Mouse (Mus musculus) embryonic facial prominence, embryonic 11.5 days (tissue): ENCODE measurements around the gene Rasl10a. TPM values are rescaled to one million over a fixed set of nuclear protein-coding genes. Genes with fewer than 3 reads are reported as not detected.
"Not testable (repeated sequence)": the region's sequence is repeated elsewhere in the genome, so short reads cannot be mapped to it uniquely, and the experiment has no call there.

ENCODE experiments used
- ATAC-seq: fragments of 200-750 bp; cut with Nextera tagmentation; replicated peaks from 2 replicates; pipeline ENCODE4 v1.8.0; 2017; ENCODE audit warnings: low read depth; ENCODE audit not compliant: insufficient number of reproducible peaks, low FRiP score, low TSS enrichment
- DNase-seq: peaks from one replicate; pipeline ENCODE4 v3.0.0-alpha.2; 2015; ENCODE audit warnings: low spot score
- H3K27ac ChIP-seq: fragments of 300-500 bp; sonication (generic); replicated peaks from 2 replicates; pipeline ENCODE4 v1.5.1; 2014; ENCODE audit warnings: mild to moderate bottlenecking, low read depth, low read length, control low read depth
- H3K27me3 ChIP-seq: fragments of 300-500 bp; sonication (generic); 2 replicates; pipeline ENCODE4 v1.6.1; 2014; ENCODE audit warnings: mild to moderate bottlenecking, low read length, moderate library complexity, mixed read lengths; ENCODE audit not compliant: control insufficient read depth, insufficient read depth
- H3K36me3 ChIP-seq: fragments of 300-500 bp; sonication (generic); replicated peaks from 2 replicates; pipeline ENCODE4 v1.6.1; 2014; ENCODE audit warnings: low read depth, mild to moderate bottlenecking, low read length, moderate library complexity, mixed read lengths; ENCODE audit not compliant: control insufficient read depth, insufficient read depth
- H3K4me1 ChIP-seq: fragments of 300-500 bp; sonication (generic); 2 replicates; pipeline ENCODE4 v1.6.1; 2014; ENCODE audit warnings: low read length, mixed read lengths; ENCODE audit not compliant: control insufficient read depth, insufficient read depth
- H3K4me2 ChIP-seq: fragments of 300-500 bp; sonication (generic); 2 replicates; pipeline ENCODE4 v1.6.1; 2014; ENCODE audit warnings: low read depth, mild to moderate bottlenecking, control low read depth, low read length, moderate library complexity
- H3K4me3 ChIP-seq: fragments of 300-500 bp; sonication (generic); 2 replicates; pipeline ENCODE4 v1.5.1; 2014; ENCODE audit warnings: low read depth, low read length, control low read depth
- H3K9ac ChIP-seq: fragments of 300-500 bp; sonication (generic); replicated peaks from 2 replicates; pipeline ENCODE4 v1.6.1; 2014; ENCODE audit warnings: mild to moderate bottlenecking, control low read depth, low read length
- H3K9me3 ChIP-seq: fragments of 300-500 bp; sonication (generic); replicated peaks from 2 replicates; pipeline ENCODE4 v1.6.1; 2016; ENCODE audit warnings: mild to moderate bottlenecking, low read length, inconsistent platforms, mixed read lengths; ENCODE audit not compliant: control insufficient read depth
- WGBS: fragments of 180-500 bp; shearing (Covaris S2); extraction: QIAGEN DNeasy Blood & Tissue Kit; methylation state at CpG from one replicate; pipeline ENCODE4 v1.1.7; 2014; 5-methylcytosine and 5-hydroxymethylcytosine counted together
- polyA plus RNA-seq: library from polyadenylated mRNA; unstranded; fragments of >200 nt; fragmentation: Nextera tagmentation; extraction: Ambion mirVana; gene quantifications from 2 replicates; pipeline ENCODE4 v1.2.1, GENCODE M21; 2014

Rasl10a gene
- polyA plus RNA-seq, 1 experiment from 2014 or later = 0.49 TPM

- H3K4me3 ChIP-seq = no peak overlapping the region
- WGBS = 88% methylated on average over 9 of the region's 9 CpGs
- H3K9me3 ChIP-seq = no peaks in the 10 kb centered on the region
- H3K9ac ChIP-seq = no peak overlapping the region
- peaks cover 11% of the 10 kb centered on the region for H3K27me3 ChIP-seq
- ATAC-seq = no peak
- H3K4me1 ChIP-seq = no peaks in the 10 kb centered on the region
- peaks cover 20% of the 10 kb centered on the region for H3K36me3 ChIP-seq
- no peak for DNase-seq
- H3K27ac ChIP-seq = no peak overlapping the region
- no peak overlapping the region for H3K4me2 ChIP-seq
These were observed 10.4 kb downstream of the Rasl10a start for GRCm38 (mm10) chr11:5068126-5068971.

- Histone ChIP-seq H3K27me3 (no peaks in the 10 kb centered on the region), H3K36me3 (peaks cover 22% of the 10 kb centered on the region), H3K4me1 (no peaks in the 10 kb centered on the region), H3K9me3 (no peaks in the 10 kb centered on the region), H3K4me2 (no peak overlapping the region), H3K27ac (no peak overlapping the region), H3K9ac (no peak overlapping the region), H3K4me3 (no peak overlapping the region)
- ATAC-seq = no peak; the same call in 1 of the 2 replicates
- DNase-seq = peak; percentile 60
- 77% methylated on average over 4 of the region's 4 CpGs for WGBS
These were observed 17.0 kb downstream of the Rasl10a start for GRCm38 (mm10) chr11:5074882-5075281.

GRCm38 (mm10) chr11:5075760-5076159, 17.8 kb downstream of the Rasl10a start:
- no peak overlapping the region for H3K4me2 ChIP-seq
- H3K4me3 ChIP-seq = no peak overlapping the region
- no peak overlapping the region for H3K27ac ChIP-seq
- H3K36me3 ChIP-seq = peaks cover 22% of the 10 kb centered on the region
- no peak for DNase-seq
- no peaks in the 10 kb centered on the region for H3K9me3 ChIP-seq
- no peak overlapping the region for H3K9ac ChIP-seq
- no peaks in the 10 kb centered on the region for H3K4me1 ChIP-seq
- no peak for ATAC-seq
- no peaks in the 10 kb centered on the region for H3K27me3 ChIP-seq

GRCm38 (mm10) chr11:5076843-5077242, 18.9 kb downstream of the Rasl10a start:
- H3K27me3 ChIP-seq, H3K9me3 ChIP-seq, H3K4me3 ChIP-seq, H3K27ac ChIP-seq, H3K9ac ChIP-seq, DNase-seq, ATAC-seq, H3K4me1 ChIP-seq, H3K4me2 ChIP-seq: not testable (repeated sequence)
- 89% methylated on average over 3 of the region's 5 CpGs for WGBS
- H3K36me3 ChIP-seq = peaks cover 22% of the 10 kb centered on the region

- Histone ChIP-seq H3K4me2 (no peak overlapping the region), H3K27ac (no peak overlapping the region), H3K4me3 (no peak overlapping the region), H3K27me3 (no peaks in the 10 kb centered on the region), H3K9ac (no peak overlapping the region), H3K36me3 (peaks cover 16% of the 10 kb centered on the region), H3K4me1 (no peaks in the 10 kb centered on the region), H3K9me3 (no peaks in the 10 kb centered on the region)
- ATAC-seq = no peak
- WGBS = 97% methylated on average over 1 of the region's 1 CpGs
- DNase-seq = no peak
These were observed 31.2 kb downstream of the Rasl10a start for GRCm38 (mm10) chr11:5089147-5089546.

GRCm38 (mm10) chr11:5091706-5092105, 33.8 kb downstream of the Rasl10a start:
- ATAC-seq = no peak
- H3K9me3 ChIP-seq = no peaks in the 10 kb centered on the region
- no peak overlapping the region for H3K4me3 ChIP-seq
- WGBS = 56% methylated on average over 2 of the region's 2 CpGs
- DNase-seq = peak; percentile 26
- H3K27me3 ChIP-seq = no peaks in the 10 kb centered on the region
- H3K9ac ChIP-seq = no peak overlapping the region
- H3K4me2 ChIP-seq = no peak overlapping the region
- H3K27ac ChIP-seq = no peak overlapping the region
- H3K36me3 ChIP-seq = peaks cover 13% of the 10 kb centered on the region
- no peaks in the 10 kb centered on the region for H3K4me1 ChIP-seq

GRCm38 (mm10) chr11:5095877-5096276, 37.9 kb downstream of the Rasl10a start:
- Histone ChIP-seq H3K4me2 (no peak overlapping the region), H3K9ac (no peak overlapping the region), H3K27ac (no peak overlapping the region), H3K9me3 (no peaks in the 10 kb centered on the region), H3K4me1 (no peaks in the 10 kb centered on the region), H3K36me3 (peaks cover 3% of the 10 kb centered on the region; the same call in 1 of the 2 replicates), H3K4me3 (no peak overlapping the region), H3K27me3 (no peaks in the 10 kb centered on the region)
- DNase-seq = no peak
- ATAC-seq = no peak
- WGBS = 80% methylated on average over 5 of the region's 5 CpGs

- Histone ChIP-seq H3K27me3 (no peaks in the 10 kb centered on the region), H3K4me2 (peak overlapping the region; percentile 52; the same call in 1 of the 2 replicates), H3K4me1 (no peaks in the 10 kb centered on the region), H3K4me3 (peak overlapping the region; percentile 99), H3K36me3 (peaks cover 2% of the 10 kb centered on the region; the same call in 1 of the 2 replicates), H3K27ac (no peak overlapping the region), H3K9me3 (no peaks in the 10 kb centered on the region), H3K9ac (no peak overlapping the region)
- DNase-seq (no peak), ATAC-seq (no peak)
- WGBS = 78% methylated on average over 8 of the region's 8 CpGs
These were observed 38.6 kb downstream of the Rasl10a start for GRCm38 (mm10) chr11:5096480-5097020.
